Mouse (Mus musculus) limb, embryonic 14.5 days (tissue): ENCODE measurements around the gene Srgap1. TPM values are rescaled to one million over a fixed set of nuclear protein-coding genes. Genes with fewer than 3 reads are reported as not detected.

Experiments
- ATAC-seq: fragments of 200-750 bp; cut with Nextera tagmentation; 2 replicates; pipeline ENCODE4 v1.8.0; 2017; ENCODE audit warnings: low read depth, moderate number of reproducible peaks, moderate TSS enrichment; ENCODE audit not compliant: low FRiP score
- DNase-seq: peaks from one replicate; pipeline ENCODE4 v3.0.0-alpha.2; 2015; ENCODE audit warnings: low spot score
- H3K27ac ChIP-seq: fragments of 300-500 bp; sonication (generic); replicated peaks from 2 replicates; pipeline ENCODE4 v1.5.1; 2014; ENCODE audit warnings: low read depth, mild to moderate bottlenecking, low read length, moderate library complexity, mixed read lengths
- H3K27me3 ChIP-seq: fragments of 300-500 bp; sonication (generic); 2 replicates; pipeline ENCODE4 v1.6.1; 2014; ENCODE audit warnings: low read length, mixed read lengths; ENCODE audit not compliant: control insufficient read depth, insufficient read depth
- H3K36me3 ChIP-seq: fragments of 300-500 bp; sonication (generic); 2 replicates; pipeline ENCODE4 v1.6.1; 2014; ENCODE audit warnings: mild to moderate bottlenecking, low read length, moderate library complexity, mixed read lengths; ENCODE audit not compliant: control insufficient read depth, insufficient read depth
- H3K4me1 ChIP-seq: fragments of 300-500 bp; sonication (generic); 2 replicates; pipeline ENCODE4 v1.6.1; 2014; ENCODE audit warnings: antibody characterized with exemption, low read length, mixed read lengths; ENCODE audit not compliant: control insufficient read depth, insufficient read depth
- H3K4me2 ChIP-seq: fragments of 300-500 bp; sonication (generic); replicated peaks from 2 replicates; pipeline ENCODE4 v1.6.1; 2014; ENCODE audit warnings: low read depth, mild to moderate bottlenecking, low read length, moderate library complexity; ENCODE audit not compliant: severe bottlenecking
- H3K4me3 ChIP-seq: fragments of 300-500 bp; sonication (generic); replicated peaks from 2 replicates; pipeline ENCODE4 v1.5.1; 2014; ENCODE audit warnings: low read length
- H3K9ac ChIP-seq: fragments of 300-500 bp; sonication (generic); 2 replicates; pipeline ENCODE4 v1.6.1; 2014; ENCODE audit warnings: mild to moderate bottlenecking, low read depth, low read length, moderate library complexity; ENCODE audit not compliant: severe bottlenecking
- H3K9me3 ChIP-seq: fragments of 300-500 bp; sonication (generic); 2 replicates; pipeline ENCODE4 v1.6.1; 2016; ENCODE audit warnings: low read length; ENCODE audit not compliant: control insufficient read depth
- POLR2A ChIP-seq: fragments of 200-500 bp; IDR thresholded peaks from 2 replicates; pipeline ENCODE4 v1.8.0; 2012; ENCODE audit warnings: inconsistent platforms, mild to moderate bottlenecking, moderate library complexity, borderline replicate concordance; ENCODE audit not compliant: insufficient read depth, insufficient read length; ENCODE audit errors: extremely low read depth
- WGBS: fragments of 180-500 bp; shearing (Covaris S2); extraction: QIAGEN DNeasy Blood & Tissue Kit; methylation state at CpG from one replicate; pipeline ENCODE4 v1.1.7; 2014; 5-methylcytosine and 5-hydroxymethylcytosine counted together
- polyA plus RNA-seq, 2 experiments: library from polyadenylated mRNA; depleted of rRNA in 1 of 2; stranded (reverse) in 1 of 2; unstranded in 1 of 2; fragments of >200 nt; fragmentation: Nextera tagmentation in 1 of 2; extraction: Ambion mirVana in 1 of 2; gene quantifications; 2 replicates each; pipeline versions ENCODE4 v1.2.1 to v1.2.3; 2012 to 2014

Srgap1 gene
- polyA plus RNA-seq, 2 experiments, result 9.6 to 18.2 TPM

DNA sequence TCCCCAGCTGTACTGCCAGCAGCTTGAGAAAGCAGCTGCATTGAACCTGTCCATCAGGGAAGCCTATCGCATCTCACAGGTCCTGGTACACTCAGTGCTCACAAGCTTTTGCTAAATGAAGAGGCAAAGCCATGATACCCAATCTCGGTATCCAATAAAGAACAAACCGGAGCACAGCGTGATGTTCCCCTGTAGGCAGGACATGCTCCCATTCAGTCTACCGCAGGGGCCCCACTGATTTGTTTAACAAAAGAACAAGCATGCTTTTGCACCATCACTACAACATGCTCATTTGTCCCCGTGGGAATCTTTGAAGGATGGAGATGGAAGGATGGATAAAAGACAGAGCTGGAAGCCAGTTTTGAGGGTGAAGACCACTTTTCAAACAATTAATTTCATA, 257.0 kb downstream of the Srgap1 start:
- ATAC-seq, result no peak
- Histone ChIP-seq H3K27me3 (no peaks in the 10 kb centered on the region), H3K36me3 (peaks cover 25% of the 10 kb centered on the region), H3K9ac (no peak overlapping the region), H3K9me3 (no peaks in the 10 kb centered on the region), H3K4me1 (no peaks in the 10 kb centered on the region), H3K4me2 (no peak overlapping the region), H3K4me3 (no peak overlapping the region), H3K27ac (no peak overlapping the region)
- DNase-seq, result no peak
- no peak for TF ChIP-seq POLR2A
- WGBS, result 80% methylated on average over 6 of the region's 6 CpGs

DNA sequence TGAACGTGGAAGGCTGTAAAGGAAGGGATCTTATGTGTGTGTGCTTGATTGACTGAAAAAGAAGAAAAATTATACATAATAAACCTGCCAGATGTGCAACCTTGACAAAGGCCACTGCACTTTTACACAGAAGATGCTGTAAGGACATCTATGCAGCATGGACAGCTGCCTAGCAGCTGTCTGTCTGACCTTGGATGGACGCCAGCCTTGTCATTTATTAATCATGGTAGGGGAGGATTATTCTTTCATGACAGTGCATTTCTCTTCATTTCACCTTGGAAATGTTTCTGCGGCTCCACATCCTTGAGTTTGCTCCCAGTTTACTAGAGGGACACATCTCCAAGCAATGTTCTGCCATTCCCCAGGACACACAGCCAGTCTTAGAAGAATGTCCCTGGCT, 258.6 kb downstream of the Srgap1 start:
- WGBS, result 85% methylated on average over 3 of the region's 3 CpGs
- DNase-seq, result no peak
- Histone ChIP-seq H3K9me3 (0 out of 2 replicates have a peak, but pooled peaks cover 4% of the 10 kb centered on the region), H3K27ac (no peak overlapping the region), H3K4me3 (no peak overlapping the region), H3K36me3 (peaks cover 31% of the 10 kb centered on the region), H3K4me1 (no peaks in the 10 kb centered on the region), H3K27me3 (no peaks in the 10 kb centered on the region), H3K4me2 (no peak overlapping the region), H3K9ac (no peak overlapping the region)
- ATAC-seq, result no peak
- TF ChIP-seq POLR2A, result no peak

DNA sequence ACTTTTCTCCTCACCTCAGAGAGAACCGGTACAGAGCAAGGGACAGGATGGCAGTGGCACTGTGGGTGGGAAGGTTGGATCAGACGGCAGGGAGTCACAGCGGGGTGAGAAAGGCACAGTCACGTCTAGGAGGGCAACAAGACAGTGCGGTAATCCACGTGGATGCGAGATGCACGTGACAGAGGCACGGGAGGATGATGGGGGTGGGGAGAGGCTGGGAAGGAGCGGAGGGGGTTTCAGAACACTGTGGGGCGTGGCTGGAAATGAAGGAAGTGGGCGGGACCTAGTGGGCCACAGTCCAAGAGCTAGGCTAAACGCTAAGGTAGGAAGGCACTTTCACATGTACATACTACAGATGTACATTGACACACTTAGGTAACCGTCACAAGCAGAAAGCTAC, 266.0 kb downstream of the Srgap1 start:
- Histone ChIP-seq H3K4me2 (no peak overlapping the region), H3K4me1 (no peaks in the 10 kb centered on the region), H3K27ac (no peak overlapping the region), H3K4me3 (no peak overlapping the region), H3K9ac (no peak overlapping the region), H3K27me3 (no peaks in the 10 kb centered on the region), H3K9me3 (0 out of 2 replicates have a peak, but pooled peaks cover 6% of the 10 kb centered on the region), H3K36me3 (peaks cover 19% of the 10 kb centered on the region)
- 54% methylated on average over 14 of the region's 14 CpGs for WGBS
- no peak for TF ChIP-seq POLR2A
- ATAC-seq, result 0 out of 2 replicates have a peak, but pooled peaks have one; percentile 23
- no peak for DNase-seq

DNA sequence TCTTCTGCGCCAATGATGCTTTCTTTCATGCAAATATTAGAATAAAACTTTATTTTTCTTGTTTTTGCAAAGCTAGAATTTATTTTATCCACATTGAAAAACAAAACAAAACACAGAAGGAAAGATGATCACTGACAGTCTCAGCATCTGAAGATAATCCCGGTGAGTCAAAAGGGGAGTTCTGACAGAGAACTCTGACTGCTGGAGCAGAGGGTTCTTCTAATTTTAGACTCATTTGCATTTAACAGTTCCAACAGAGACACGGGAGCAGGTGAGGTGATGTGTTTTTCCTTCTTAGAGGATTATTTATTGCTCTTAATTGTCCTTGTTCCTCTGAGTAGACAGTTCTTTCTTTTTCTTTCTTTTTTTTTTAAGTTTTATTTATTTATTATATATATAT, 271.1 kb downstream of the Srgap1 start:
- no peaks in the 10 kb centered on the region for H3K36me3 ChIP-seq

DNA sequence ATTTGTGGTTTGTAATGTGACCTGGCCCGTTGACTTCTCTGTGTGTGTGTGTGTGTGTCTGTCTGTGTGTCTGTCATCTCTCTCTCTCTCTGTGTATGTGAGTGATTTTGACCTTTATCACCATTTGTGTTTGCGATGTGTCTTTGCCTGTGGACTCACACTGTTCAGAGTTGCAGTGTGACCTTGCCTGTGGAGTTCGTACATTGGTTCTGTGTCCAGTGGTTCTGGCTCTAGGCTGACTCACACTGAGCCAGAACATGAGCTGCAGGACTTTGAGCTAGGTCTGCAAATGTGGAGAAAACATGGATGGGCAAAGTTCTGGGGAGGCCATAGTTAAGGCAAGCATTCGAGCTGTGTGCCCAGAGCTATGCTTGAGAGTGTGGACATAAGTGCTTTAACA, 273.3 kb downstream of the Srgap1 start:
- H3K27ac ChIP-seq, result no peak overlapping the region
- no peaks in the 10 kb centered on the region for H3K9me3 ChIP-seq
- no peaks in the 10 kb centered on the region for H3K27me3 ChIP-seq
- H3K36me3 ChIP-seq, result no peaks in the 10 kb centered on the region
- H3K4me1 ChIP-seq, result no peaks in the 10 kb centered on the region
- no peak for TF ChIP-seq POLR2A
- no peak overlapping the region for H3K9ac ChIP-seq
- no peak overlapping the region for H3K4me2 ChIP-seq
- no peak for ATAC-seq
- no peak for DNase-seq
- WGBS, result 69% methylated on average over 4 of the region's 4 CpGs
- H3K4me3 ChIP-seq, result no peak overlapping the region

More for the DNA sequence above, 271.1 kb downstream of the Srgap1 start:
- DNase-seq, result no peak
- ATAC-seq, result no peak
- H3K4me1 ChIP-seq, result no peaks in the 10 kb centered on the region
- no peaks in the 10 kb centered on the region for H3K9me3 ChIP-seq
- no peak for TF ChIP-seq POLR2A
- no peaks in the 10 kb centered on the region for H3K27me3 ChIP-seq
- no peak overlapping the region for H3K9ac ChIP-seq
- H3K27ac ChIP-seq, result no peak overlapping the region
- H3K4me2 ChIP-seq, result no peak overlapping the region
- H3K4me3 ChIP-seq, result no peak overlapping the region
- WGBS, result 63% methylated on average over 3 of the region's 3 CpGs
